Mouse (Mus musculus) lung, postnatal 0 days (tissue): ENCODE results near the gene Rassf3. TPM values are rescaled to one million over a fixed set of nuclear protein-coding genes. Genes with fewer than 3 reads are reported as not detected.
A peak's percentile ranks its signal among the peaks of the same experiment; 100 is the strongest.

Source experiments
- ATAC-seq: fragments of 200-750 bp; cut with Nextera tagmentation; 2 replicates; pipeline ENCODE4 v1.8.0; 2017; ENCODE audit warnings: moderate library complexity
- DNase-seq: peaks from one replicate; pipeline ENCODE4 v3.0.0-alpha.2; 2016; ENCODE audit warnings: low spot score
- H3K27ac ChIP-seq: fragments of 300-500 bp; sonication (generic); 2 replicates; pipeline ENCODE4 v1.5.1; 2014; ENCODE audit warnings: antibody characterized with exemption, mild to moderate bottlenecking, low read length, mixed read lengths
- H3K27me3 ChIP-seq: fragments of 300-500 bp; sonication (generic); replicated peaks from 2 replicates; pipeline ENCODE4 v1.6.1; 2014; ENCODE audit warnings: low read length, mixed read lengths; ENCODE audit not compliant: insufficient read depth
- H3K36me3 ChIP-seq: fragments of 300-500 bp; sonication (generic); 2 replicates; pipeline ENCODE4 v1.6.1; 2014; ENCODE audit warnings: low read length, mixed read lengths; ENCODE audit not compliant: insufficient read depth
- H3K4me1 ChIP-seq: fragments of 300-500 bp; sonication (generic); 2 replicates; pipeline ENCODE4 v1.6.1; 2014; ENCODE audit warnings: antibody characterized with exemption, low read depth, low read length, mixed read lengths; ENCODE audit not compliant: insufficient read depth
- H3K4me2 ChIP-seq: fragments of 300-500 bp; sonication (generic); replicated peaks from 2 replicates; pipeline ENCODE4 v1.6.1; 2014; ENCODE audit warnings: low read depth, mild to moderate bottlenecking, low read length, moderate library complexity, mixed read lengths
- H3K4me3 ChIP-seq: fragments of 300-500 bp; sonication (generic); 2 replicates; pipeline ENCODE4 v1.5.1; 2014; ENCODE audit warnings: low read depth, low read length
- H3K9ac ChIP-seq: fragments of 300-500 bp; sonication (generic); replicated peaks from 2 replicates; pipeline ENCODE4 v1.6.1; 2014; ENCODE audit warnings: low read depth, mild to moderate bottlenecking
- H3K9me3 ChIP-seq: fragments of 300-500 bp; sonication (generic); 2 replicates; pipeline ENCODE4 v1.6.1; 2016; ENCODE audit warnings: low read length, mixed read lengths
- CTCF ChIP-seq: IDR thresholded peaks from 2 replicates; pipeline ENCODE4 v1.5.1; 2016; ENCODE audit warnings: antibody characterized with exemption, mild to moderate bottlenecking
- EP300 ChIP-seq: IDR thresholded peaks from 2 replicates; pipeline ENCODE4 v1.6.1; 2016; ENCODE audit warnings: antibody characterized with exemption, mild to moderate bottlenecking, control low read depth
- WGBS: fragments of 180-500 bp; shearing (Covaris S2); extraction: QIAGEN DNeasy Blood & Tissue Kit; methylation state at CpG from one replicate; pipeline ENCODE4 v1.1.7; 2014; 5-methylcytosine and 5-hydroxymethylcytosine counted together
- polyA plus RNA-seq: library from polyadenylated mRNA; unstranded; fragments of >200 nt; fragmentation: Nextera tagmentation; extraction: Ambion mirVana; gene quantifications from 2 replicates; pipeline ENCODE4 v1.2.1, GENCODE M21; 2015

The Rassf3 gene
- polyA plus RNA-seq, 1 experiment from 2014 or later, result 22.9 TPM

DNA sequence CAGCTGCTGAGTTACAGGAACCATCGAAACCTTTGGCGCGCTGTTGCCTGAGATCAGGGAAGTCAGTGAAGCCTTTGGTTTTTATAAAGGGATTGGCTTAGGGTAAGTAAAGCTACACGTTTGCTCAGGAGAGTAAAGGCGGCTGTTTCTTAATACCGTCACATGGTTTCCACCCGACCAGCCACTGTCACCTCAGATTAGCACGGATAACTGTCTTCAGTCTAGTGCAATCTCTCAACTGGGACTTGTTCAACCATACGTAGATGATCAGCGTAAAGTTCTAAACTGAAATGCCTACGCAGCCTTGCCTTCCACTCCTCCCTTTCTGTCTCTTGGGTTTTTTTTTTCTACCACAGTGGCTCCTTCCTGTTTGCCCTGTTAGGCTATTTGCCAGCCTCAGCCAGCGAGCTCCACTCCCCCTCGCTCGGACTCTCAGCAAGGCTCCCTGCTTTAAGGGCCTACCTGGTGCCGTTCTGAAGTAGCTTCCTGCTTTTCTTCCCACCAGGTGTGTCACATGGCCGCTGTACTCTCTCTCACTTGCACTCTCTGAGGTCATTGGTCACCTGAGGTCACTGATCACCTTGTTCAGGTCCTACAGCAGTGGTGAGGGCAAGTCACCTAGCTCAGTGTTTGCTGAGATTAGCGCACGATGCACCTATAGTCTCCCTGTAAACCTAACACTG, 107.2 kb downstream of the Rassf3 start:
- Histone ChIP-seq H3K4me2 (no peak overlapping the region), H3K9me3 (no peaks in the 10 kb centered on the region), H3K9ac (no peak overlapping the region), H3K4me3 (no peak overlapping the region), H3K27me3 (no peaks in the 10 kb centered on the region), H3K36me3 (peaks cover 6% of the 10 kb centered on the region; the same call in 1 of the 2 replicates), H3K27ac (no peak overlapping the region), H3K4me1 (peaks cover 8% of the 10 kb centered on the region; the same call in 1 of the 2 replicates)
- ATAC-seq (no peak), DNase-seq (peak; percentile 79)
- TF ChIP-seq EP300 (no peak), CTCF (no peak)
- WGBS, result 68% methylated on average over 18 of the region's 18 CpGs

- no peaks in the 10 kb centered on the region for H3K9me3 ChIP-seq
- no peak for ATAC-seq
These were observed 108.4 kb downstream of the Rassf3 start for GRCm38 (mm10) chr10:121367780-121368179.

DNA sequence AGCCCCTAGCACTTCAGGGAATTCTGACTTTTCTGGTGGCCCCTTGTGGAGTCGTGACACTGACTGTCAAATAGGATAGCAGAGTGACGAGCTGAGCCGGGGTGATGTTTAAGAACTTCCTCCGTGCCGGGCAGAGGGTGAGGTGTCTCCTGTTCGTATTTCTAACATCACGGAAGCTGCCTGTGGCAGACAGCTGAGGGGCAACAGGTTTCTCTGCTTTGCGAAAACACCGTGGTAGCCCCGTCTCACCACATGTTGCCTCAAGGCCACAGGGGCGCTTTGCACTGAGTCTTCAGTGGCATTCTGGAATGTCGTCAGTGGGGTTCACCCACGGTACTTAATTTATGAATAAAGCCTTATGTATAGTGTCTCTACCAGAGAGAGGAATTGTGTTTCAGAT, 108.9 kb downstream of the Rassf3 start:
- WGBS, result 62% methylated on average over 13 of the region's 13 CpGs
- peaks cover 8% of the 10 kb centered on the region; the same call in 1 of the 2 replicates for H3K4me1 ChIP-seq
- H3K27me3 ChIP-seq, result no peaks in the 10 kb centered on the region
- H3K9ac ChIP-seq, result no peak overlapping the region
- no peak for TF ChIP-seq CTCF
- TF ChIP-seq EP300, result no peak
- no peak for ATAC-seq
- no peak overlapping the region for H3K27ac ChIP-seq
- H3K4me3 ChIP-seq, result no peak overlapping the region
- H3K9me3 ChIP-seq, result no peaks in the 10 kb centered on the region
- no peaks in the 10 kb centered on the region; the same call in 1 of the 2 replicates for H3K36me3 ChIP-seq
- H3K4me2 ChIP-seq, result no peak overlapping the region
- no peak for DNase-seq

More at GRCm38 (mm10) chr10:121367780-121368179, 108.4 kb downstream of the Rassf3 start:
- DNase-seq, result no peak
- Histone ChIP-seq H3K27me3 (no peaks in the 10 kb centered on the region), H3K9ac (no peak overlapping the region), H3K36me3 (no peaks in the 10 kb centered on the region; the same call in 1 of the 2 replicates), H3K4me1 (peaks cover 8% of the 10 kb centered on the region; the same call in 1 of the 2 replicates), H3K27ac (no peak overlapping the region), H3K4me3 (no peak overlapping the region), H3K4me2 (no peak overlapping the region)
- WGBS, result 82% methylated on average over 9 of the region's 9 CpGs
- no peak for TF ChIP-seq EP300
- no peak for TF ChIP-seq CTCF

GRCm38 (mm10) chr10:121365781-121366272, 110.3 kb downstream of the Rassf3 start:
- peak; percentile 72 for DNase-seq
- no peak for TF ChIP-seq EP300
- no peak for TF ChIP-seq CTCF
- peak; percentile 12 for ATAC-seq
- Histone ChIP-seq H3K9ac (no peak overlapping the region; the same call in 1 of the 2 replicates), H3K27me3 (no peaks in the 10 kb centered on the region), H3K4me3 (peak overlapping the region; percentile 89), H3K4me2 (peak overlapping the region; percentile 88), H3K9me3 (no peaks in the 10 kb centered on the region), H3K27ac (0 out of 2 replicates have a peak overlapping the region, but pooled peaks have one; percentile 87), H3K36me3 (no peaks in the 10 kb centered on the region), H3K4me1 (peaks cover 8% of the 10 kb centered on the region; the same call in 1 of the 2 replicates)
- WGBS, result 9% methylated on average over 9 of the region's 9 CpGs

DNA sequence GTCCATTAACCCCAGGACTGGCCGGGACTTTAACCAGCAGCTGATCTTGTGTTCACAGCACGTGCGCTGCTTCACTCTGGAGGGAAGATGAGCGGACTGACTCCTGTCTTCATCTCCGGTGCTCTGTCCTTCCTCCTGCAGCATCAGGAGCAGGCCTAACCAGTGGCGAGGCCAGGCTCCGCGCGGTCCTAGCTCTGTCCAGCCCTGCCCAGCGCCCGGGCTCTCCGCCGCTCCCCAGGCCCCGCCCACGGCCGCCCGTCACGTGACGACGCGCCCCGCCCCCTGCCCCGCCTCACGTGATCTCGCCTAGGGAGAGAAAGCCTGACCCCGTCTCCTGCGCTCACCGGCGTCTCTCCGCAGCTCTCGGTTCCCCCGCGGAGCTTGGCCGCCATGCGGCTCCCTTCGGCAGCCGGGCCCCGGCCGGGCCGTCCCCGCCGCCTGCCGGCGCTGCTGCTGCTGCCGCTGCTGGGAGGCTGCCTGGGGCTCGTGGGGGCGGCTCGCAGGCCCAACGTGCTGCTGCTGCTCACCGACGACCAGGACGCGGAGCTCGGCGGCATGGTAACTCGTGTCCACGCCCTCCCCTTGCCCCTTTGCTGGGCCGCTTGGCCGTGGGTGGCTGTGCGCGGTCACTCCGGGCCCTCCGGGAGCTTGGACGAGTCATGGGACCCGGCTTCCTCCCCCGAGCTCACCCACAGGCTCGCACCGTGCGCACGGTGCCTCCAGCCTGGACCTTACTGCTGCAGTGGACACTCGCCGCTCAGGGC, 111.2 kb downstream of the Rassf3 start, which contains the start of gene Gns:
TSS of gene Gns (plus strand) at position 290 of the 764 bp plus-strand sequence.
- DNase-seq (peak; percentile 95), ATAC-seq (peak; percentile 97)
- H3K27me3 ChIP-seq, result no peaks in the 10 kb centered on the region
- H3K9me3 ChIP-seq, result no peaks in the 10 kb centered on the region
- H3K9ac ChIP-seq, result peak within 1 kb of the TSS; percentile 68
- no peaks in the 10 kb centered on the region for H3K36me3 ChIP-seq
- TF ChIP-seq EP300, result no peak
- peak; percentile 4 for TF ChIP-seq CTCF
- peak within 1 kb of the TSS; percentile 88 for H3K4me2 ChIP-seq
- peaks cover 8% of the 10 kb centered on the region; the same call in 1 of the 2 replicates for H3K4me1 ChIP-seq
- peak within 1 kb of the TSS; percentile 89 for H3K4me3 ChIP-seq
- 3% methylated on average over 50 of the region's 72 CpGs for WGBS
- peak within 1 kb of the TSS; percentile 87 for H3K27ac ChIP-seq

GRCm38 (mm10) chr10:121364306-121364705, 111.8 kb downstream of the Rassf3 start:
- WGBS, result 22% methylated on average over 15 of the region's 15 CpGs
- ATAC-seq (no peak), DNase-seq (no peak)
- peak overlapping the region; percentile 89 for H3K4me3 ChIP-seq
- no peak overlapping the region for H3K27ac ChIP-seq
- no peaks in the 10 kb centered on the region for H3K27me3 ChIP-seq
- no peaks in the 10 kb centered on the region for H3K9me3 ChIP-seq
- no peak overlapping the region for H3K9ac ChIP-seq
- TF ChIP-seq CTCF, result no peak
- TF ChIP-seq EP300, result no peak
- H3K36me3 ChIP-seq, result no peaks in the 10 kb centered on the region
- peaks cover 8% of the 10 kb centered on the region; the same call in 1 of the 2 replicates for H3K4me1 ChIP-seq
- H3K4me2 ChIP-seq, result peak overlapping the region; percentile 88
